Mouse (Mus musculus) hindbrain, embryonic 11.5 days (tissue): ENCODE measurements at regions not wholly inside any gene's neighbourhood (a gene's known extent, or its start where the extent isn't known, plus 50 kb on each side); places are given as distances from the start of the nearest gene placed in this dataset.

ENCODE experiments used
- ATAC-seq: fragments of 200-750 bp; cut with Nextera tagmentation; 2 replicates; pipeline ENCODE4 v1.8.0; 2017; ENCODE audit warnings: mild to moderate bottlenecking, moderate TSS enrichment, moderate library complexity; ENCODE audit not compliant: low FRiP score
- DNase-seq: peaks from one replicate; pipeline ENCODE4 v3.0.0-alpha.2; 2015; ENCODE audit warnings: low spot score
- H3K27ac ChIP-seq: fragments of 300-500 bp; sonication (generic); 2 replicates; pipeline ENCODE4 v1.5.1; 2014; ENCODE audit warnings: mild to moderate bottlenecking, low read depth, low read length
- H3K27me3 ChIP-seq: fragments of 300-500 bp; sonication (generic); 2 replicates; pipeline ENCODE4 v1.6.1; 2014; ENCODE audit warnings: mild to moderate bottlenecking, low read length, moderate library complexity, mixed read lengths; ENCODE audit not compliant: control insufficient read depth, insufficient read depth
- H3K36me3 ChIP-seq: fragments of 300-500 bp; sonication (generic); 2 replicates; pipeline ENCODE4 v1.6.1; 2014; ENCODE audit warnings: mild to moderate bottlenecking, low read length, moderate library complexity, mixed read lengths; ENCODE audit not compliant: control insufficient read depth, insufficient read depth
- H3K4me1 ChIP-seq: fragments of 300-500 bp; sonication (generic); replicated peaks from 2 replicates; pipeline ENCODE4 v1.6.1; 2014; ENCODE audit warnings: low read length, mixed read lengths; ENCODE audit not compliant: control insufficient read depth, insufficient read depth
- H3K4me2 ChIP-seq: fragments of 300-500 bp; sonication (generic); replicated peaks from 2 replicates; pipeline ENCODE4 v1.6.1; 2014; ENCODE audit warnings: mild to moderate bottlenecking, low read depth, low read length
- H3K4me3 ChIP-seq: fragments of 300-500 bp; sonication (generic); 2 replicates; pipeline ENCODE4 v1.5.1; 2014; ENCODE audit warnings: low read depth, low read length
- H3K9ac ChIP-seq: fragments of 300-500 bp; sonication (generic); 2 replicates; pipeline ENCODE4 v1.6.1; 2014; ENCODE audit warnings: low read depth, low read length
- H3K9me3 ChIP-seq: fragments of 300-500 bp; sonication (generic); 2 replicates; pipeline ENCODE4 v1.6.1; 2016; ENCODE audit warnings: low read length; ENCODE audit not compliant: control insufficient read depth

DNA sequence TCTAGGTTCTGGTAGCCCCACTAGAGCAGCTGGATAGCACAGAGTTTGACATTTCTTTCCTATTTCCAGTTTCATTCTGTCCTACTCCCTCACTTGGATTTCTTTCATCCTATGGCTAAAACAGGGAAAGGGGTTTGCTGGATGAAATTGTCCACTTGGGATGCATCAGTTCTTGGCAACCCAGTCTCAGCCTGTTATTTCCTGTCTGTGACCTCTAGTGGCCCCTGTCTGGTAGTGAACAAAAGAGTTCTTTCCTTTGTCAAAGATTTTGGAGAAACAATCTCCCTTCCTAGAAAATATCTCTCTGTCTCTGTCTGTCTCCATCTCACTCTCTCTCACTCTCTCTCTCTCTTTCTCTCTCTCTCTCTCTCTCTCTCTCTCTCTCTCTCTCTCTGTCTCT lies 50.0 kb upstream of the Ssbp2 start:
- no peaks in the 10 kb centered on the region for H3K9me3 ChIP-seq
- DNase-seq (no peak), ATAC-seq (no peak)
- no peaks in the 10 kb centered on the region for H3K27me3 ChIP-seq
- H3K4me1 ChIP-seq, result no peaks in the 10 kb centered on the region
- H3K27ac ChIP-seq, result no peak overlapping the region
- no peak overlapping the region for H3K9ac ChIP-seq
- no peak overlapping the region for H3K4me2 ChIP-seq
- no peak overlapping the region for H3K4me3 ChIP-seq
- H3K36me3 ChIP-seq, result no peaks in the 10 kb centered on the region
